Mouse (Mus musculus) C2C12 (cell line): ENCODE results near the gene Xrn1.
A peak's percentile ranks its signal among the peaks of the same experiment; 100 is the strongest.

Experiments
- CTCF ChIP-seq: IDR thresholded peaks from one replicate; pipeline ENCODE4 v1.5.1; 2011; ENCODE audit not compliant: control insufficient read depth, insufficient read depth, insufficient read length
- MAX ChIP-seq: IDR thresholded peaks from one replicate; pipeline ENCODE4 v1.6.1; 2011; ENCODE audit warnings: mild to moderate bottlenecking, control low read depth
- MYOD1 ChIP-seq: IDR thresholded peaks from one replicate; pipeline ENCODE4 v1.6.1; 2011; ENCODE audit warnings: low read depth; ENCODE audit not compliant: control insufficient read depth, insufficient read length
- MYOG ChIP-seq: IDR thresholded peaks from one replicate; pipeline ENCODE4 v1.6.1; 2011; ENCODE audit not compliant: control insufficient read depth, insufficient read length; ENCODE audit errors: extremely low read depth
- USF1 ChIP-seq: IDR thresholded peaks from one replicate; pipeline ENCODE4 v1.6.1; 2011; ENCODE audit warnings: low read depth, mild to moderate bottlenecking, control low read depth, moderate library complexity

GRCm38 (mm10) chr9:95954585-95955461, at the start of gene Xrn1:
- TF ChIP-seq CTCF (no peak), MAX (peak; percentile 29), USF1 (no peak), MYOD1 (no peak), MYOG (no peak)
